ENCODE assay signal across 8 mouse cellular contexts in genomic region chr2:179873315-179873714, GRCm38 (mm10).
DNase-seq lines count a peak whose midpoint lies in the region; ATAC-seq and TF ChIP-seq lines count a peak whose summit lies in the region.

No protein-coding gene starts in this region.

- peaks cover 6% of the 10 kb centered on the region for H3K4me1 ChIP-seq in hindbrain, postnatal 0 days (ENCODE audit: insufficient read depth, low read length)
- H3K4me1 ChIP-seq in hindbrain, embryonic 14.5 days (replicated peaks; ENCODE audit: control insufficient read depth, insufficient read depth, low read length): peaks cover 9% of the 10 kb centered on the region
- H3K4me1 ChIP-seq in embryonic facial prominence, embryonic 11.5 days (ENCODE audit: control insufficient read depth, insufficient read depth, low read length): no peaks in the 10 kb centered on the region
- H3K4me1 ChIP-seq in lung, adult 2 months (ENCODE audit: control insufficient read depth, insufficient read depth, low read length): no peaks in the 10 kb centered on the region
- H3K4me1 ChIP-seq in thymus, adult 2 months (replicated peaks; ENCODE audit: control insufficient read depth, insufficient read depth, low read length): no peaks in the 10 kb centered on the region

- DNase-seq in hindbrain, postnatal 0 days (ENCODE audit: low spot score): peak; percentile 42
- no peak for DNase-seq in hindbrain, embryonic 14.5 days (ENCODE audit: low spot score)
- DNase-seq in Patski (ENCODE audit: low read depth, low spot score) (no peak), MN1 (ENCODE audit: low spot score) (no peak)
- DNase-seq in embryonic facial prominence, embryonic 11.5 days (ENCODE audit: low spot score): peak; percentile 44
- DNase-seq in lung, adult 2 months: peak; percentile 12
- peak; percentile 29 for DNase-seq in thymus, adult 2 months
- no peak for DNase-seq in cerebellum, adult 8-10 months

- in situ Hi-C loops in Patski (cut with MboI; ENCODE audit: low pct_unique_long_range_greater_than_20kb): loop anchor here (10.0 kb wide), 2 partner anchors 1369 to 1449 kb away; no protein-coding TSS in a partner anchor

- POLR2A ChIA-PET in Patski (lab: Charles Lee): no interaction called here

- H3K9ac ChIP-seq in hindbrain, postnatal 0 days (replicated peaks; ENCODE audit: low read length): no peak overlapping the region
- H3K9ac ChIP-seq in hindbrain, embryonic 14.5 days: no peak overlapping the region
- no peak overlapping the region for H3K9ac ChIP-seq in embryonic facial prominence, embryonic 11.5 days (replicated peaks; ENCODE audit: low read length)

- H3K9me3 ChIP-seq in hindbrain, postnatal 0 days (ENCODE audit: low read length): no peaks in the 10 kb centered on the region
- H3K9me3 ChIP-seq in hindbrain, embryonic 14.5 days (ENCODE audit: control insufficient read depth, low read length): no peaks in the 10 kb centered on the region
- H3K9me3 ChIP-seq in embryonic facial prominence, embryonic 11.5 days (replicated peaks; ENCODE audit: control insufficient read depth, low read length): no peaks in the 10 kb centered on the region

- WGBS in hindbrain, postnatal 0 days: 34% methylated on average over 5 of the region's 5 CpGs
- 48% methylated on average over 5 of the region's 5 CpGs for WGBS in hindbrain, embryonic 14.5 days
- 44% methylated on average over 5 of the region's 5 CpGs for WGBS in embryonic facial prominence, embryonic 11.5 days
- WGBS in lung, adult 2 months: 38% methylated on average over 5 of the region's 5 CpGs
- 48% methylated on average over 5 of the region's 5 CpGs for WGBS in thymus, adult 2 months

- H3K27me3 ChIP-seq in hindbrain, postnatal 0 days (ENCODE audit: insufficient read depth, low read length): no peaks in the 10 kb centered on the region
- H3K27me3 ChIP-seq in hindbrain, embryonic 14.5 days (ENCODE audit: control insufficient read depth, insufficient read depth, low read length): no peaks in the 10 kb centered on the region
- no peaks in the 10 kb centered on the region for H3K27me3 ChIP-seq in Patski
- H3K27me3 ChIP-seq in embryonic facial prominence, embryonic 11.5 days (ENCODE audit: control insufficient read depth, insufficient read depth, low read length): no peaks in the 10 kb centered on the region
- no peaks in the 10 kb centered on the region for H3K27me3 ChIP-seq in thymus, adult 2 months (ENCODE audit: control insufficient read depth, insufficient read depth, low read length)

- TF ChIP-seq POLR2A in lung, adult 2 months (IDR thresholded peaks at IDR 0.05; ENCODE audit: borderline replicate concordance, extremely low read depth, low read depth, low read length): no peak
- no peak for TF ChIP-seq POLR2A in thymus, adult 2 months (IDR thresholded peaks at IDR 0.05; ENCODE audit: control insufficient read depth, extremely low read depth, insufficient read depth, low read length, poor library complexity)

- no peak overlapping the region for H3K27ac ChIP-seq in hindbrain, postnatal 0 days
- no peak overlapping the region for H3K27ac ChIP-seq in hindbrain, embryonic 14.5 days
- H3K27ac ChIP-seq in embryonic facial prominence, embryonic 11.5 days (replicated peaks; ENCODE audit: low read depth, low read length): no peak overlapping the region
- H3K27ac ChIP-seq in thymus, adult 2 months (ENCODE audit: control insufficient read depth, insufficient read depth, low read length): no peak overlapping the region

- TF ChIP-seq CTCF in hindbrain, postnatal 0 days (IDR thresholded peaks at IDR 0.05; ENCODE audit: low read depth): peak; percentile 73
- peak; percentile 20 for TF ChIP-seq CTCF in Patski (IDR thresholded peaks at IDR 0.05)
- TF ChIP-seq CTCF in lung, adult 2 months (IDR thresholded peaks at IDR 0.05; ENCODE audit: insufficient read depth, low read length): peak; percentile 37; the same call in 1 of the 2 replicates
- peak; percentile 69; the same call in 1 of the 2 replicates for TF ChIP-seq CTCF in thymus, adult 2 months (IDR thresholded peaks at IDR 0.05; ENCODE audit: borderline replicate concordance, control insufficient read depth, extremely low read depth, insufficient read depth, low read length, poor library complexity)

- CTCF ChIA-PET in Patski (lab: Charles Lee): interaction anchor here (4.2 kb wide), 1 partner anchor 10 kb away, joined by 12 read pairs; no protein-coding TSS in a partner anchor

- no peaks in the 10 kb centered on the region for H3K36me3 ChIP-seq in hindbrain, postnatal 0 days (ENCODE audit: insufficient read depth, low read length)
- no peaks in the 10 kb centered on the region for H3K36me3 ChIP-seq in hindbrain, embryonic 14.5 days (replicated peaks; ENCODE audit: control insufficient read depth, insufficient read depth)
- no peaks in the 10 kb centered on the region for H3K36me3 ChIP-seq in embryonic facial prominence, embryonic 11.5 days (replicated peaks; ENCODE audit: control insufficient read depth, insufficient read depth, low read depth, low read length)
- H3K36me3 ChIP-seq in thymus, adult 2 months (ENCODE audit: control insufficient read depth, insufficient read depth, low read length): no peaks in the 10 kb centered on the region

- peak; percentile 6; the same call in 1 of the 2 replicates for ATAC-seq in hindbrain, postnatal 0 days
- no peak for ATAC-seq in hindbrain, embryonic 14.5 days (ENCODE audit: low FRiP score)
- no peak for ATAC-seq in Patski
- no peak for ATAC-seq in embryonic facial prominence, embryonic 11.5 days (replicated peaks; ENCODE audit: insufficient number of reproducible peaks, low FRiP score, low TSS enrichment, low read depth)

- no peak overlapping the region for H3K4me3 ChIP-seq in hindbrain, postnatal 0 days (ENCODE audit: low read length)
- no peak overlapping the region for H3K4me3 ChIP-seq in hindbrain, embryonic 14.5 days (replicated peaks; ENCODE audit: low read length)
- H3K4me3 ChIP-seq in embryonic facial prominence, embryonic 11.5 days (ENCODE audit: low read depth, low read length): no peak overlapping the region
- H3K4me3 ChIP-seq in lung, adult 2 months (replicated peaks; ENCODE audit: extremely low read depth, low read depth, low read length): no peak overlapping the region
- no peak overlapping the region for H3K4me3 ChIP-seq in thymus, adult 2 months (ENCODE audit: control insufficient read depth, insufficient read depth, low read length)

- no peak overlapping the region for H3K4me2 ChIP-seq in hindbrain, postnatal 0 days (ENCODE audit: low read depth, low read length)
- H3K4me2 ChIP-seq in hindbrain, embryonic 14.5 days (replicated peaks): no peak overlapping the region
- no peak overlapping the region for H3K4me2 ChIP-seq in embryonic facial prominence, embryonic 11.5 days (ENCODE audit: low read depth, low read length)

Comparison
In these comparisons a context has a peak if more than half of its experiments do, and no peak if none do; other contexts are left out.
1. DNase-seq: peak in hindbrain, postnatal 0 days (single experiment), embryonic facial prominence, embryonic 11.5 days (single experiment), lung, adult 2 months (single experiment) and thymus, adult 2 months (single experiment); none in hindbrain, embryonic 14.5 days (single experiment), Patski (single experiment), cerebellum, adult 8-10 months (single experiment) and MN1 (single experiment).
2. CTCF ChIP-seq: peak in every context shown above with its lines; median percentile 73 in hindbrain, postnatal 0 days; 69 in thymus, adult 2 months; 37 in lung, adult 2 months; 20 in Patski.